Mouse (Mus musculus): Measurements from ENCODE around the gene Slc22a14. TPM values are rescaled to one million over a fixed set of nuclear protein-coding genes. Genes with fewer than 3 reads are reported as not detected.
"Not testable (repeated sequence)": the region's sequence is repeated elsewhere in the genome, so short reads cannot be mapped to it uniquely, and the experiment has no call there.

The Slc22a14 gene
- not detected for total RNA-seq (2021)
- long read RNA-seq, experiment 1, partial matches to known transcripts: 0 of 1 reads
- long read RNA-seq, experiment 1, other reads (novel, unspliced or antisense): 1 of 1 reads
- long read RNA-seq, experiment 2, partial matches to known transcripts: 0 of 2 reads
- long read RNA-seq, experiment 2, other reads (novel, unspliced or antisense): 2 of 2 reads

DNA sequence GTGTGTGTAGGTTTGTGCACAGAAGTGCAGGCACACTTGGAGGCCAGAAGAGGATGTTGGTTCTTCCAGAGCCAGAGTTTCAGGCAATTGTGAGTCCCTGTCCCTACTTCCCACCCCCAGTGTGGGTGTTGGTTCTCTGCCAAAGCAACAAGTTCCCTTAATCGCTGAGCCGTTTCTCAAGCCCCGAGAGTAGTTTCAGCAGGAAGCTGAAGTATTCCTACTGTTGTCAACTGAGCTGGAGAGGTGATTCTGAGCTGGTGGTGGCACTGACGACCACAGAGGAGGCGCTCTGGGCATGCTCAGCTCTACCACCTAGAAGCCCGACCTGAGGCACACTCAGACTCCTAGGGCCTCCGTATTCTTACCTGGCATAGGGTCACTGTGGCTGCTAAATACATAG, at the start of gene Slc22a14:
Gene Slc22a14, minus strand, starts transcription at position 270 of the 400 bp plus-strand sequence.
- no peak for DNase-seq (ENCODE audit: low spot score in 2 of 2)

DNA sequence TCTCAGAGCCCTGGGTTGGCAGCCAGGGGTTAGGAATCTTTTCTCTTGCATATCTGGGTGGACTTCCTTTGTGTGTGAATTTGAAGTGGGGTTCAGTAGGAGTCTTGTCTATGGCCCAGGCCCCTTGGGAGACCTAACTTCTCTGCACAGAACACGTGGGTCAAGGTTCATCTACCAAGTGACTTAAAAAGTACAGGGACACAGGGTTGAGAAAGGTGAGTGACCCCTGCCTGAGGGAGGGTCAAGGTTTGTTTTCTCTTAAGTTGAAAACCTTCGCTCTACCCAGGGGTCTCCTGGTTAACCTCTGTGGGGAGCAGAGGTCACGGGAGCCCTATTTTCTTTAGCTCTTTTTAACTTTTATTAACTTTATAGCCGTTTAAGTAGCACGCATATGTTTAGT, 44.5 kb upstream of the Slc22a14 start:
- DNase-seq (ENCODE audit: low spot score in 2 of 2): no peak

DNA sequence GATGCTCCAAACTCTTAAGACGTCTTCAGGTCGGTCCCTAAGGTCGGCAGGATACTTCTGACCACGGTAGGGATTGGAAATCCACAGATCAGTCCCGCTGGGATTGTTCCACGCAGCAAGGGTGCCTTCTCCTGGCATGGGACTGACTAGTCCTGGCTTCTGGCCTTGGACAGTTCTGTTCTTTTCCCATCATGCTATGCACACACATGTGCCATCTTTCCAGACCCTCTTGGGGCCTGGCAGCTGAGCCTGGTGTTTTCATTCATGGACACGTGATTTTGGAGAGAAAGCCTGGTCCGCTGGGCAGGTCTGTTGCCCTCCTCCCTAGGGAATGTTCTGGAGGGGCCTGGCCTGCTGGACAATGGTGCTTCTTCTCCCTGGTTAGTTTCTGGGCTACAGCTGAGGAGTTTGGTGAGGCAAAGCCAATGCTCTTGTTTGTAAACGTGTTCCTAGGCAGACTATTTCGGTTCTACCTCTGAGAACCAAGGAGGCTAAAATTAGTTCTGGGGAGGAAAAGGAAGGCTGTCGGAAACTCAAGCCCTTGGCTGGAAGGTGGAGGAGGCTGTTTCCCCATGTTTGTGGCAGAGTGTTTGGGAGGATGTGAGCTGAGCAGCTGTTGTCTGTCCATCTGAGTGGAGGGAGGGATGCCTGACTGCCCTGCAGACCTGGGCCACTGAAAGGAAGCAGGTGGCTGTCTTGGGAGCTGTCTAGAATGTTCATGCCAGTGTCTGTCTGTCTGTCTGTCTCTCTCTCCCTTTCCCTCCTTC, 43.7 kb upstream of the Slc22a14 start:
- no peak for DNase-seq (ENCODE audit: low spot score in 2 of 2)

DNA sequence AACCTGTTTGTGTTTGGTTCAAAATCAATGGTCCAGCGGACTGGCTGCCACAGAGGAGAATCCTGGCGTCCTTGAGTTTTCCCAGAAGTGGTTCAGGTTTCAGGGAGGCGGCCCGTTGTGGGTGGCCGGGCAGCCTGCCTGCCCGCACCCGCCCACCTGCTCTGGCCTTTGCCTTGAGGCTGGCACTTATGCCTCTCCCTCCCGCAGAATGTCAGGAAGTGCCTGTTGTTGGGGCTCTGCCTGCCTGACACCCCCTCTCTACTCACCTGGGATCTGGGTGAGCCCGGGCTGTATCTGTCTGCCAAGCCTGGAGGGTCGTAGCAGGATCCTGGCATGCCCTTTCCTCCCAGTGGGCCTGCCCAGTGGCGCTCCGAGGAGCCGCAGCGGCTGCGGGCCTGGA, 42.5 kb upstream of the Slc22a14 start:
- no peak for DNase-seq (ENCODE audit: low spot score in 2 of 2)

DNA sequence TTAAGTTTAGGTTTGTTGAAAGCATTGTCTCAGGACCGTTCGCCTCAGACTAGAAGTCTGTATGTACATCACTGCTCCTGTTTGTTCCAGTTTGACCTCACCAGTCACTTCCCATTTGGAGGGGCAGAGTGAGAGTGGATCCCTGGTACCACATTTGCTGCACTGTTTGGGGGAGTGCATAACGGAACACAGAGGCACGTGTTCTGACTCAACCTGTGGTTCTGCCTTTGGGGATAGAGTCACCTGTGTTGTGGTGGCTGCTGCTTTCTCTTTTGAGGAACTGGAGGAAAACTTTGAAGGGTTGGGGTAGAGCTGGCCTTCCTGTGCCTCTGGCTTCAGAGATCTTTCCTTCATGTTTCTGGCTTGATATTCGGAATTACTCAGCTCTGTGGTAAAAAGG, 38.7 kb upstream of the Slc22a14 start:
- no peak for DNase-seq (ENCODE audit: low spot score in 2 of 2)

DNA sequence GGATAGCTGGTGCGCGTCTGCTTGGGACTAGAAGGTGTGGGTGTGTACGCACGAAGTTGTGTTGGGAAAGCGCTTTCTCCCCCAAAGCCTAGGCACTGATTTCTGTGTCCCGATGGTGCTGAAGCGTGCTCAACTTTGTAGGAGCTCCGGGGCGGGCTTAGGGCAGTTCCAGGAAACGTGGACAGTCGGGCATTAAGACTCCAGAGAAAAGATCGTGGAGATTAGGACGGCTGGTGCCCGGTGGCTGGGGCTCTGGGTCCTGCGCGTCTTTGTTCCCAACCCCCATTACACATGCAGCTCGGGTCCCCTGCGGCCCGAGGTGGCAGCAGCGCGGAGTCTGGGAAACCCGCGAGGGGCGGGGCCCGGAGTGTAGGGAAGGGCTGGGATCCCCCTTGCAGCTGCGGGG, 37.9 kb upstream of the Slc22a14 start:
- peak in 1 of 2 experiments; percentile 41 for DNase-seq (ENCODE audit: low spot score in 2 of 2)

DNA sequence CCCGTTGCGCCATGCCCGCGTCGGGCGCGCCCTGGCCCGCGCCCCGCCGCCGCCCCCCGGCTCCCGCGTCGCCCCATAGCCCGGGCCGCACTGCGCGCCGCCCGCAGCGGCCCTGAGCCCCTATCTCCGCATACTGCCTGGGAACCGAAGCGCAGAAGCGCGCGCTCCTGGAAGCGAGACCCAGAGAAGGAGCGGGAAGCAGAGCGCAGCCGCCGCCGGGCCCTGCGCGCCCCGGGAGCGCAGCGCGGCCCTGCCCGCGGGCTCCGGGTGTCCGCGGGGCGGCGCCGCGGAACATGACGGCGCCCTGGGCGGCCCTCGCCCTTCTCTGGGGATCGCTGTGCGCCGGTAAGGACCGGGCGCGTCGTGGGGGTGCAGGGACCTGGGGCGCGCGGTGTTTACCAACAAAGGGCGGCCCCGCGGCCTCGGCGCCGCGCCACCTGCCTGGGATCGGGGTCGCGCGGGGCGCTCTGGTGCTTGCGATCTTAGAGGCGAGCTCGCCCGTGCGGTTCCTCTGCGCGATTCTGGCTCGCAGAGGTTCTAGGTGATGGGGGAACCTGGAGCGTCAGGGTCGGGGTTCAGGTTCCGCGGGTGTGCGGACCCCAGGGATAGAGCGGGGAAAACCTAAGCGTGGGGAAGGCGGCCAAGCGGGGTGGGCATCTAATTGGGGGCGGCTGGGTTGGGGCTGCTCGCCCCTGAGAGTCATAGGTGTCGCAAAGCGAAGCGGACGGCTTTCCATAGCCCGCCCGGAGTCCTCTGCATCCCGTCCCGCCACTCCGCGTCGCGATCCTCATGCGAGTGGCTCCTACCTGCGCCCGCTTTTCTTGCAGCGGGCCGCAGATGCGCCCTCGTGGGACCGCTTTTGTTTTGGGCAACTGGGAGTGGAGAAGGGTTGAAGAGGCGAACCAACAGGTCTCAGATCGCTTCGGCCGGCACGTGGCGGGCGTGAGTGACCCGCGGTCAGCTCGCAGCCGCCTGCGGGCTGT, 37.2 kb upstream of the Slc22a14 start:
- DNase-seq (ENCODE audit: low spot score in 2 of 2): peak; percentile 49 to 63

DNA sequence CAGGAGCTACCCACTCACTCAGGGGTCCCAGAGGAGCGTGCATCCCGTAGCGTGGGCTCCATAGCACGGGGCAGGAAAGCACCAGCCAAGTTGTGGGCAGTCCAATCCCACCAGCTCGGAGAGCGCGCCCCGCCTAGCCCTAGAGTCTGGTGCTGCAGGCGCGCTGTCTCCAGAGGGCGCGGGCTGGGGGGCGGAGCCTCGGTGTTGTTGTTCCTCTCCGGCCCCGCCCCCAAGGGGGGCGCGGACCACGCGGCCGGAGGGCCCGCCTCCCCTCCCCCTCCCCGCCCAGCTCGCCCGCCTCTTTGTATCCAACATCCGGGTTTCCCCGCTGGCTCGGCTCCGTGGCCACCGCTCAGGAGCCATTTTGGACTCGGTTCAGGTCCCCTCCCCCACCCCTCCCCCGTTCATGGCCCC, 36.5 kb upstream of the Slc22a14 start, which contains the start of gene Acvr2b:
Gene Acvr2b, plus strand, starts transcription at position 318 of the 414 bp plus-strand sequence.
- peak; percentile 89 to 93 for DNase-seq (ENCODE audit: low spot score in 2 of 2)

DNA sequence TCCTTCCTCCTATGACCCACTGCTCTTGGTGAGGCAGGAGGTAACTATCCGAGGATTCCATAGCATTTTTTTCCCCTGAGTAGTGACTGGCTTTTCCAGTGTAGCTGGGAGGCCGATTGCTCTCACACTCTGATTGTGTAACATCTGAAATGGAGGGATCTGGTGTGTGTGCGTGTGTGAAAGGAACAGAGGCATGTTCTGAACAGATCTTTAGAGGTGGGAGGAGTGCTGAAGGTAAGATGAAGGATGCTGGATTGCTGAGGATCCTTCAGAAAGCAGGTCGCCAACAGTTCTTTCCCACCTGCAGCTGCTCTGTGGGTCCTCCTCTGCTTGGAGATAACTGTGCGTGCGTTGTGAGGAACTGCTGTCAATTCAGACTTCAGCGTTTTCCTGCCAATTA, 36.0 kb upstream of the Slc22a14 start:
- no peak for DNase-seq (ENCODE audit: low spot score in 2 of 2)

DNA sequence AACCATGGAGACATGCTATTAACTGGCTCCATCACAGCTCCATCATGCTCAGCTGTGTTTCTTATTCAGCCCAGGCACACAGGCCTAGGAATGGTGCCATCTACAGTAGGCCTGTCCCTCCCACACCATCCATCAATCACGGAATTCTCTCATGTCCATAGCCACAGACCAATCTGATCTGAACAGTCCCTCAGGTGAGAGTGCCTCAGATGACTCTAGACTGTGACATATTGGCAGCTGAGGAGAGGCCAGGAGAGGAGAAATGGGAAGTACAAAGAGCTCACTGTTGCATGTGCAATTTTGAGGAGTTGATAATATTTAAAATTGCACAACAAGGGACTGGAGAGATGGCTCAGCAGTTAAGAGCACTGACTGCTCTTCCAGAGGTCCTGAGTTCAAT, 29.5 kb upstream of the Slc22a14 start:
- DNase-seq (ENCODE audit: low spot score in 2 of 2): no peak

DNA sequence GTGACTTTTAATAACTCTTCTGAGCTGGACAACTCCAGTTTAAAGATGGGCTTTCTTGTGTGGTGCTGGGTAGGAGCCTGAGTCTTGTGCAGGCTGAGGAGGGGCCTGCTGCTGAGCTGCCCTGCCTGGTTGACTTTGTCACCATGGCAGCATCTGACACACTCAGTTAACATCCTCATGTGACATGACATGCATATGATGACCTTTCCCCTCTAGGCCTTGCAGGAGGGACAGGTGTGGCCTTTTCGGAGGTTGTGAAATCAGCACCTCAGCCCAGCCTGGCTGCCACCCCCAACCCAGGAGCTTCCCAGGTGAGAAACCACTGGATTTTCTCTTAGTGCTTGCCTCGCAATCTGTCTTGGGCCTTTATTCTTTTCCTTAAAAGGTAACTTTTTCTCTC, 24.9 kb upstream of the Slc22a14 start:
- no peak for DNase-seq (ENCODE audit: low spot score in 2 of 2)

DNA sequence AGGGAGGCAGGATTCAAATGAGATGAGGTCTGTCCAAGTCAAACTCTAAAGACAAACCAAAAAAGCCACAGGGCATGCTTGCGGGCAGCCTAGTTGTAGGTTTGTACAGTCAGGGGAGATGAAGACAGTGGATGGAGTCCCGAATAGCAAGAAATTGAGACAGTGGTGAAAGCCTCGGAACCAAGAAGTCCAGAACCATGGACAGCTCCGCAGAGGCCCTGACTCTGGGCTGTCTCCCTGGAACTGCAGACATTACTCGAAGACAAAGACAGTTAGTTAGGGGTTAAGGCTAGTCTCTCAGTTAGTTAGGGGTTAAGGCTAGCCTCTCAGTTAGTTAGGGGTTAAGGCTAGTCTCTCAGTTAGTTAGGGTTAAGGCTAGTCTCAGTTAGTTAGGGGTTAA, 23.6 kb upstream of the Slc22a14 start:
- DNase-seq (ENCODE audit: low spot score in 2 of 2): no peak

DNA sequence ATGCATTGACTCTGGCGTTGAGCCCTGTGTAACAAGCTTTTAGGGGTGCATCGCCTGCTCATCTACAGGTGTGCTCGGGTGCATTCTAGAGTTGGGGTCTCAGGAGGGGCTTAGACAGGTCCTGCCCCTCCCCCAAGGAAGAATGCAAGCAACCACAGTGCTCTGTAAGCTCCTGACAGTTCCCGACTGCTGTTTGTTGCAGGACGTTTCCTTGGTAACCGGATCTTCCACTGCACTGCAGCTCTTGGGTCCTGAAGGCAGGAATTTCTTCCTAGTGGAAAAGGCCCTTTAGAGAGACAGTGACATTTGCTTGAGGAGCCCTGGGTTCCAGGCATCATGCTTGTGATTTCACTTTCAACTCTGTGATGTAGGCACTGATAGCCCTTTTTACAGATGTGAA, 17.2 kb upstream of the Slc22a14 start:
- DNase-seq (ENCODE audit: low spot score in 2 of 2): peak; percentile 18 to 29

DNA sequence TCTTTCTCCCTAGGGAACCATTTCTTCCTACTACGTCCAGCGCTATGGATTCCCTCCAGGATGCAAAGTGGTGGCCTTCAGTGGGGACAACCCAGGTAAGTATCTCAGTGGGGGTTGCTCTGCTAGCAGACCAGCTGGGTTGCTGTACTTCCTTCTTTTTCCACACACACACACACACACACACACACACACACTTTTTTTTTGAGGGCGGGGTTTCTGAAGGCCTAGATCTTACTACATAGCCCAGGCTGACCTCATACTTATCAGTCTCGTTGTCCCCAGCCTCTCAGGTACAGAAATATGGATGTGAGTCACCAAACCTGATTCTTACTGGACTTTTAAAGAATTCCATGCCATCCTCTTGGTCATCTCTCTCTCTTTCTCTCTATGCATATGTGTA, 12.9 kb upstream of the Slc22a14 start:
- no peak for DNase-seq (ENCODE audit: low spot score in 2 of 2)

DNA sequence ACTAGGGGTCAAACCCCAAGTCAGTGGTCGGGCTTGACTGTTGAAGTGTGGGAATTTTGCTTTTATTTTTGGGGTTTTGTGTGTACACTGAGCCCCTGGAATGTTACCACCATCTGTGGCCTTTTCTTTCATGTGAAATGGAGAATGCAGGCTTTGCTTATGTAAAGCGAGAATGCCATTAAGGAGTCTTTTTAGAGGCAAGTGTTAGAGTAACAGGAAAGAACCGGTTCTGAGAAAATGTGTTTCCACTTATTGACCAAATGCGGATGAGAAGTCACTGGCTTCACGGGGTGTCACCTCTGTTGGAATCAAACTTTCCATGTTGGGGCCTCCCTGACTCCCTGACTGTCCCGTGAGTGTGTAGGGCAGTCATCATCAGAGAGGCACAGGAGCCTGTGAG, 10.2 kb upstream of the Slc22a14 start:
- no peak for DNase-seq (ENCODE audit: low spot score in 2 of 2)

DNA sequence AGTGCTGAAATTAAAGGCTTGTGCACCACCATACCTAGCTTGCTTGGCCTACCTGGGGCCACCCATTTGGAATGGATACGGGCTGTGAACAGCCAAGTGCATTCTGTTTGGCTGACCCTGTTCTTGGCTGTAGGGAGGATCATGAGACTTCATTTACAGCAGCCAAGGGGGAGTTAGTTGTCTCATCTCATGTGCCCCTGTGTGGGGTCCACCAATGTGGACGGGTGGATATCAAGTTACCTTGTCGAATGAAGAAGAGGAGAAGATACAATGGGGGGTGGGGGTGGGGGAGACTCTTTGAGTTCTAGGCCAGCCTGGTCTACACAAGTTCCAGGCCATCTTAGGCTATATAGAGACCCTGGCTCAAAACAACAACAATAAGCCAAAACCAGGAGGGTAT, 9.7 kb upstream of the Slc22a14 start:
- no peak for DNase-seq (ENCODE audit: low spot score in 2 of 2)

DNA sequence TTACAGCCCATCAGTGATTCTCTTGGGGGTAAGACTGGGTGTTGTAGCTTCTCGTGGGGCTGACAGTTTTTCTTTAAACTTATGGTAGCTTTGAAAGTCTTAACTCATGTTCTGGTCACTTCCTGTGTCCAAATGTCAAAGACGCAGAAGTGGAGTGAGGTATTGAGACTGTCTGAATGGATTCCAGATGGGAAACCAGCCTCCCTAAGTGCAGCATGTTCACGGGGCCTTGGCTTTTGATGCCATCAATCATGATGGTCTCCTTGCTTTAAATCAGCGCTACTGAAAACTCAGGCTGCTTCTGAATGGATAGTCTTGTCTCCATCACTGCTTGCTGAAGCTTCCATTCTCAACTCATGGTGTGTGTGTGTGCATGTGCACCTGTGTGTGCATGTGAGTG, 5.9 kb upstream of the Slc22a14 start:
- DNase-seq (ENCODE audit: low spot score in 2 of 2): no peak

DNA sequence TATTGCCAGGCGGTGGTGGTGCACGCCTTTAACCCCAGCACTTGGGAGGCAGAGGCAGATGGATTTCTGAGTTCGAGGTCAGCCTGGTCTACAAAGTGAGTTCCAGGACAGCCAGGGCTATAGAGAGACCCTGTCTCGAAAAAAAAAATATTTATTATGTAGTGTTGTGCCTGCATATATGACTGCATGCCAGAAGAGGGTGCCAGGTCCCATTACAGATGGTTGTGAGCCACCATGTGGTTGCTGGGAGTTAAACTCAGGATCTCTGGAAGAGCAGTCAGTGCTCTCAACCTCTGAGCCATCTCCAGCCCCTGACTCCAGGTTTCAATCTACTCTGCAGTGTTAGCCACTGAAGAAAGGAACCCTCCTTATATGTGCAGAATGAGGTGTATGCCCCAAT, 5.4 kb upstream of the Slc22a14 start:
- not testable (repeated sequence) for DNase-seq (ENCODE audit: low spot score in 2 of 2)

DNA sequence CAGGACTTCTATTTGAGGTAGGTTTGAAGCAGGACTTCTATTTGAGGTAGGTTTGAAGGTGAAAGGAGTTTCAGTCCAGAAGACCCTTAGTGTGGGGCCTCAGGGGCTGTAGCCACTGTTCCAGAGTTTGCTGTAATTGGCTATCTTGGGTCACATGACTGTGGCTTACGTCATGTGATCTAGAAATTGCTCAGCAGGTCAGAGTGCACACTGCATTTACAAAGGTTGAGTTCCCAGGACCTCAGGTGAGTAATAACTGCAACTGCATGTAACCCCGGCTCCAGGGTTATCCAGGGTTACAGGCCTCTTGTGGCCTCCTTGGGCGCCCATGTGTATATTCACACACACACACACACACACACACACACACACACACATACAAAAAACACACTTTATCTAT, 3.0 kb upstream of the Slc22a14 start:
- DNase-seq (ENCODE audit: low spot score in 2 of 2): no peak

DNA sequence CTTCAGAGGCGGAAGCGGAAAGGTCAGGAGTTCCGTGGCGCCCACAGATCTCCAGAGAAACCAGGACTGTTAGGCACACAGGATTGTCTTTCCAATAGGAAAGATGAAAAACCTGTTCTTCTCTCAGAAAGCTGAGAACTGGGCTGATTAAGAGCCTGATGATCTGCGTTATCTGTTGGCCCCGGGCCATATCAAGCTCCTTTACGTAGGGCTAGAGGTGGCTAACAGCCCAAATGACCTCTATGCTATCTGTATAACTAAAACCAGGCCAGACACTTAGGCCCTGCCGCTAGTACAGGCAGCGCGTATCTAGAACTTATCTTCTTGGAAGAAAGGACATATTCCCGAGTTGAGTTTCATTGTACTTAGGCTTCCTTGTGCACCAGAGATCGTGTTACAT, 2.1 kb downstream of the Slc22a14 start:
- no peak for DNase-seq (ENCODE audit: low spot score in 2 of 2)

DNA sequence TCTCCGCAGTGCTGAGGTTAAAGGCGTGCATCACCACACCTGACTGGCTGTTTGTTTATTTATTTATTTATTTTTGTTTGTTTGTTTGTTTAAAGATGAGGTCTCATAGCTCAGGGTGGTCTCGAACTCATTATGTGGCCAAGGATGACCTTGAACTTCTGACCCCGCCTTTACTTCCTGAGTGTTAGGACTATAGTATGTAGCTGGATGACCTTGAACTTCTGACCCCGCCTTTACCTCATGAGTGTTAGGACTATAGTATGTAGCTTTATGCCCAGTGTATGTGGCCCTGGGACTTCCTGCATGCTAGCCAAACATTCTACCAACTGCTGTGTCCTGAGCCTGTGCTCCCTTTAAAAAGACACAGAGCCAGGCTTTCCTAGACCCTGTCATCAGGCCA, 3.9 kb downstream of the Slc22a14 start:
- no peak for DNase-seq (ENCODE audit: low spot score in 2 of 2)

DNA sequence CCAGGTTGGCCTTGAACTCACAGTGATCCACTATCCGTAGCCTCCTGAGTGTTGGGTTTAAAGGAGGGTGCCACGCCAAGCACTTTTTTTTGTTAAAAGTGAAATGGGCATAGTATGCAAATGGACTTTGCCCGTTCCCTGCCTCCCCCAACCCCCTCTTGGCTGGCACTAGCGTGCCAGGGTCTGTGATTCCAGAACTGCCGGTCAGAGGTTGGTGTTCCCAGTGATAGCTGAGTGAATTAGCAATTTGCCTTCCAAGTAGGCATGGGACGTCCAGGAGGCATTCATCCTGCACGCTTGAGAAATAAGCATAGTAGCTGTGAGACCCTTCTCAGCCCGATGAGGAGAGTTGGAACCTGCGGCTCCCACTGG, 7.3 kb downstream of the Slc22a14 start:
- DNase-seq (ENCODE audit: low spot score in 2 of 2): no peak
